Mouse (Mus musculus) midbrain, postnatal 0 days (tissue): ENCODE results near the gene Borcs6. TPM values are rescaled to one million over a fixed set of nuclear protein-coding genes. Genes with fewer than 3 reads are reported as not detected.
"Not testable (repeated sequence)": the region's sequence is repeated elsewhere in the genome, so short reads cannot be mapped to it uniquely, and the experiment has no call there.

ENCODE experiments used
- ATAC-seq: fragments of 200-750 bp; cut with Nextera tagmentation; 2 replicates; pipeline ENCODE4 v1.8.0; 2017; ENCODE audit warnings: moderate number of reproducible peaks, mild to moderate bottlenecking, moderate TSS enrichment, moderate library complexity; ENCODE audit not compliant: low FRiP score
- DNase-seq: peaks from one replicate; pipeline ENCODE4 v3.0.0-alpha.2; 2015; ENCODE audit warnings: low spot score
- H3K27ac ChIP-seq: fragments of 300-500 bp; sonication (generic); 2 replicates; pipeline ENCODE4 v1.5.1; 2014; ENCODE audit warnings: low read depth, mild to moderate bottlenecking, low read length, mixed read lengths
- H3K27me3 ChIP-seq: fragments of 300-500 bp; sonication (generic); 2 replicates; pipeline ENCODE4 v1.6.1; 2014; ENCODE audit warnings: low read length, control low read depth, mixed read lengths; ENCODE audit not compliant: insufficient read depth
- H3K36me3 ChIP-seq: fragments of 300-500 bp; sonication (generic); 2 replicates; pipeline ENCODE4 v1.6.1; 2014; ENCODE audit warnings: low read length, control low read depth, mixed read lengths; ENCODE audit not compliant: insufficient read depth
- H3K4me1 ChIP-seq: fragments of 300-500 bp; sonication (generic); 2 replicates; pipeline ENCODE4 v1.6.1; 2014; ENCODE audit warnings: mild to moderate bottlenecking, control low read depth, antibody characterized with exemption, low read length, mixed read lengths; ENCODE audit not compliant: insufficient read depth
- H3K4me2 ChIP-seq: fragments of 300-500 bp; sonication (generic); 2 replicates; pipeline ENCODE4 v1.6.1; 2014; ENCODE audit warnings: low read depth, mild to moderate bottlenecking, low read length, mixed read lengths; ENCODE audit not compliant: poor library complexity, severe bottlenecking
- H3K4me3 ChIP-seq: fragments of 300-500 bp; sonication (generic); 2 replicates; pipeline ENCODE4 v1.5.1; 2014; ENCODE audit warnings: low read depth, mild to moderate bottlenecking, low read length, moderate library complexity
- H3K9ac ChIP-seq: fragments of 300-500 bp; sonication (generic); replicated peaks from 2 replicates; pipeline ENCODE4 v1.6.1; 2014; ENCODE audit warnings: mild to moderate bottlenecking, low read length, moderate library complexity, mixed read lengths; ENCODE audit not compliant: poor library complexity, severe bottlenecking
- H3K9me3 ChIP-seq: fragments of 300-500 bp; sonication (generic); 2 replicates; pipeline ENCODE4 v1.6.1; 2016; ENCODE audit warnings: low read length, control low read depth
- CTCF ChIP-seq: IDR thresholded peaks from 2 replicates; pipeline ENCODE4 v1.5.1; 2016; ENCODE audit warnings: antibody characterized with exemption, mild to moderate bottlenecking
- WGBS: fragments of 180-500 bp; shearing (Covaris S2); extraction: QIAGEN DNeasy Blood & Tissue Kit; methylation state at CpG from one replicate; pipeline ENCODE4 v1.1.7; 2014; 5-methylcytosine and 5-hydroxymethylcytosine counted together
- polyA plus RNA-seq: library from polyadenylated mRNA; unstranded; fragments of >200 nt; fragmentation: Nextera tagmentation; extraction: Ambion mirVana; gene quantifications from 2 replicates; pipeline ENCODE4 v1.2.1, GENCODE M21; 2015
- total RNA-seq: library from RNA; depleted of rRNA; stranded (reverse); fragments of >200 nt; gene quantifications from 2 replicates; pipeline ENCODE4 v1.2.3, GENCODE M21; 2014

Gene Borcs6
- total and polyA plus RNA-seq, 2 experiments from 2014 or later, result 21.3 to 33.3 TPM

DNA sequence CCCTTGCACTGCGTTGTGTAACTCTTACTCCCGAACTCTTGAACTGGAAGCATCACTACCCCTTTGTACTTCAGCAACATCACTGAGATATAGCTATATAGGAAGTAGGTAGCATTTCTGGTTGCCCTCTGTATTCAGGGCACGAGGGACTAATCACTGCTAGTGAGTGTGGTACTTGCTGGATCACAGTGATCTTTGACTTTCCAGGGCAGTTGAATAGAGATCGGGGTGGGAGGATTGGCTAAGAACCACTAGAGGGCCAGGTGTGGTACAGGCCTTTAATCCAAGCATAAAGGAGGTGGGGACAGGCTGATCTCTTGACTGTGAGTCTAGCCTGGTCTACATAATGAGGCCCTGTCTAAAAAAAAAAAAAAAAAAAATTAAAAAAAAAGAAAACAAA is 33.4 kb downstream of the Borcs6 start:
- 92% methylated on average over 4 of the region's 4 CpGs for WGBS
- Histone ChIP-seq H3K9me3 (no peaks in the 10 kb centered on the region), H3K4me1 (peaks cover 24% of the 10 kb centered on the region; the same call in 1 of the 2 replicates), H3K27ac (no peak overlapping the region), H3K4me2 (no peak overlapping the region), H3K27me3 (no peaks in the 10 kb centered on the region), H3K36me3 (peaks cover 13% of the 10 kb centered on the region; the same call in 1 of the 2 replicates), H3K9ac (no peak overlapping the region), H3K4me3 (no peak overlapping the region)
- ATAC-seq (no peak), DNase-seq (no peak)
- TF ChIP-seq CTCF, result no peak

- H3K27me3 ChIP-seq, H3K4me3 ChIP-seq, H3K9ac ChIP-seq, DNase-seq, ATAC-seq, H3K9me3 ChIP-seq, H3K4me2 ChIP-seq: not testable (repeated sequence)
- Histone ChIP-seq H3K4me1 (peaks cover 33% of the 10 kb centered on the region), H3K36me3 (peaks cover 13% of the 10 kb centered on the region; the same call in 1 of the 2 replicates), H3K27ac (peak overlapping the region; percentile 88; the same call in 1 of the 2 replicates)
- 85% methylated on average over 7 of the region's 7 CpGs for WGBS
Observed at GRCm38 (mm10) chr11:69093856-69094255, 34.3 kb downstream of the Borcs6 start.

GRCm38 (mm10) chr11:69094697-69095429 is 35.3 kb downstream of the Borcs6 start, which contains the start of gene Per1:
Gene Per1 (plus strand): TSS chr11:69095217.
- no peak for TF ChIP-seq CTCF
- peaks cover 12% of the 10 kb centered on the region; the same call in 1 of the 2 replicates for H3K36me3 ChIP-seq
- H3K4me1 ChIP-seq, result peaks cover 26% of the 10 kb centered on the region
- no peaks in the 10 kb centered on the region for H3K9me3 ChIP-seq
- DNase-seq (peak; percentile 100), ATAC-seq (peak; percentile 94)
- peak within 1 kb of the TSS; percentile 94 for H3K4me2 ChIP-seq
- H3K4me3 ChIP-seq, result peak within 1 kb of the TSS; percentile 44
- H3K27ac ChIP-seq, result peak within 1 kb of the TSS; percentile 88
- H3K27me3 ChIP-seq, result no peaks in the 10 kb centered on the region
- H3K9ac ChIP-seq, result peak within 1 kb of the TSS; percentile 61
- WGBS, result 1% methylated on average over 37 of the region's 37 CpGs

DNA sequence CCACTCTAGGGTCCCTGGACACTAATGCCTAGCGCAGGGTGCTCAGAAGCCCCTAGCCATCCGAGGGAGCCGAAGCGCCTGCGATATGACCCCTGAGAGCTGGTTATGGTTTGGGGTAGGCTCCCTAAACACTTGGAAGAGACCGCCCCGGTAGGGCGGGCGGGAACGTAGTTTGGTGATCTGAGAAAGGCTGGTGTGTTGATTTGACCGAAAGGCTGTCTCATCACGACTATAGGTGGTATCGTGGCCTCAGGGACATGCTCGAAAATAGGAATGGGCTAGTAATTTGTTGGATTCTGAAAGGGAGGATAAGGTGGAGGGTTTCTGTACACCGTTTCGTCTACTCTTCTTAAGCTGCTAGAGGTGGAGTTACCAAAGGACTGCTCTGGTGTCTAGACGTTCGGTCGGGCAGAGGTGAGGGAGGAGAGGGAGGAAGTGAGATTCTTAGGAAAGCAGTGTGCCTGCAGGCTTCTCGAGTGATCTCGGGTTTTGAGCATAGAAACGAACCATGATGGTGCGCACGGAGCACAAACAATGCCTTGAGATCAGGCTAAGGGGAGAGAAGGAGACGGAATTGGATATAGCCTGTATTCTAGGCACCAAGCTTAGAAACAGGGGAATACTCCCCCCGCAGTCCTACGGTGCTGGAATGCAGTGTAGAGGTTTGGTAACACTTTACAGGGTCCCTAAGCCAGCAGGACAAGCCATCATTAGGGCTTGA is 36.2 kb downstream of the Borcs6 start:
- 0 out of 2 replicates have a peak, but pooled peaks cover 6% of the 10 kb centered on the region for H3K36me3 ChIP-seq
- H3K27ac ChIP-seq, result peak overlapping the region; percentile 83
- peak overlapping the region; percentile 44 for H3K4me3 ChIP-seq
- TF ChIP-seq CTCF, result no peak
- peak overlapping the region; percentile 61 for H3K9ac ChIP-seq
- no peak for ATAC-seq
- 2% methylated on average over 27 of the region's 27 CpGs for WGBS
- H3K4me1 ChIP-seq, result peaks cover 25% of the 10 kb centered on the region
- H3K27me3 ChIP-seq, result no peaks in the 10 kb centered on the region
- DNase-seq, result no peak
- no peaks in the 10 kb centered on the region for H3K9me3 ChIP-seq
- H3K4me2 ChIP-seq, result peak overlapping the region; percentile 94

- Histone ChIP-seq H3K9ac (peak overlapping the region; percentile 61), H3K27me3 (no peaks in the 10 kb centered on the region), H3K36me3 (peaks cover 10% of the 10 kb centered on the region), H3K4me2 (peak overlapping the region; percentile 94), H3K4me3 (peak overlapping the region; percentile 44), H3K9me3 (no peaks in the 10 kb centered on the region), H3K27ac (peak overlapping the region; percentile 83), H3K4me1 (peaks cover 23% of the 10 kb centered on the region)
- no peak for TF ChIP-seq CTCF
- ATAC-seq (no peak), DNase-seq (no peak)
- WGBS, result 14% methylated on average over 9 of the region's 9 CpGs
Observed at GRCm38 (mm10) chr11:69096360-69096986, 37.0 kb downstream of the Borcs6 start.
